Mouse (Mus musculus) layer of hippocampus, postnatal 14 days (tissue): ENCODE data around the gene H1f0. TPM values are rescaled to one million over a fixed set of nuclear protein-coding genes. Genes with fewer than 3 reads are reported as not detected.
"Not testable (repeated sequence)": the region's sequence is repeated elsewhere in the genome, so short reads cannot be mapped to it uniquely, and the experiment has no call there.

Source experiments
- DNase-seq, 2 experiments: peaks; one replicate each; pipeline ENCODE4 v3.0.0; 2021 to 2022; ENCODE audit warnings: low spot score in 2 of 2, mixed read lengths in 1 of 2
- total RNA-seq, 2 experiments: library from RNA; stranded (reverse); gene quantifications; 2 replicates each; pipeline ENCODE4 v1.2.3; 2021

Gene H1f0
- total RNA-seq, 2 experiments from 2014 or later, result 88.8 to 94.3 TPM

DNA sequence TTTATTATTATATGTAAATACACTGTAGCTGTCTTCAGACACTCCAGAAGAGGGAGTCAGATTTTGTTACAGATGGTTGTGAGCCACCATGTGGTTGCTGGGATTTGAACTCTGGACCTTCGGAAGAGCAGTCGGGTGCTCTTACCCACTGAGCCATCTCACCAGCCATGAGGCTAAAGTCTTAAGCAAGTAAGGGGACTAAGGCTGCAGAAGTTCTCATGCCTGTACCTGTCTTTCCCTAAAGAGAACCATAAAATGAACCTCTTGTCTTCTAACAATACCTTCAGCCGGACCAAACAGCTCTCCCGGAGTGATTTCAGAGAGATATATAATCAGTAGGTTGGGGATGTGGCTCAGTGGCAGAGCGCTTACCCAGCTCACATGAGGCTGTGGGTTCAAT lies 3.7 kb downstream of the H1f0 start:
- not testable (repeated sequence) for DNase-seq

DNA sequence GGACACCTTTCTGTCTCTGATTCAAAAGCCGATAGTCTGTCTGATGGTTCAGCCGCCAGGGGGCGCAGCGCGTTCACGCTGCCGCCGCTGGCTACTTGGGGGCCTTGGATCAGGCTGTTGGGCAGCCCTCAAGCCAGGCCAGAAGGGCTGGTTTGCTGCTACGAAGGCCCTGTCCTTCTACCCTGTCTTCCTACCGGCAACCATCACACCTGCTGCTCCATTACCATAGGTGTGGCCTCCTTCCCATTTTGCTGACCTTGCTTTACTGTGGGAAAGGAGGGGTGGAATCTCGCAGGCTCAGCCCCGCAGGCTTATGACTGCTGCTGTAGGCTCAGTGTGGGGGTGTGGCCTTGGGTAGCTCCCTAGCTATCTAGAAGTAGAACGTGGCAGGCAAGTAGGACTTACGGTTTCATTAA lies 9.7 kb downstream of the H1f0 start:
- no peak for DNase-seq

DNA sequence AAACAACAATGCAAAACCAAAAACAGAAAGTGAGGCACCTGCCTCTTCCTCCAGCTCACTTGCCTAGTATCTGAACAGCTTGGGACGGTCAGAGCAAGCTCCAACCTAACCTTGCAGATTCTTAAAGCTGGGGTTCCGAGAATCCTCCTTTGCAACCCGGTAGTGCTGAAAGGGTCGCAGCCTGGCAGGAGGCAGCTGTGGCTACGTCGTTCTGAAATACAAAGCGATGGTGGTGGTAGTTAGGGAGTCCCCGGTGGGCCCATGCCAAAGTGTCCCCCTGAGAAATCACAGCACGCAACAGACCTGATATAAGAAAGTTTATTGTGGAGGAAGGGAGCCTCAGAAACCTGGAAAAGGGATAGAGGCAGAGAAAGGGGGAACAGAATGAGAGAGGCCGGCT lies 10.1 kb downstream of the H1f0 start:
- DNase-seq, result no peak

- DNase-seq, result peak in 1 of 2 experiments; percentile 58
Observed at GRCm38 (mm10) chr15:79038853-79039252, 10.6 kb downstream of the H1f0 start.

DNA sequence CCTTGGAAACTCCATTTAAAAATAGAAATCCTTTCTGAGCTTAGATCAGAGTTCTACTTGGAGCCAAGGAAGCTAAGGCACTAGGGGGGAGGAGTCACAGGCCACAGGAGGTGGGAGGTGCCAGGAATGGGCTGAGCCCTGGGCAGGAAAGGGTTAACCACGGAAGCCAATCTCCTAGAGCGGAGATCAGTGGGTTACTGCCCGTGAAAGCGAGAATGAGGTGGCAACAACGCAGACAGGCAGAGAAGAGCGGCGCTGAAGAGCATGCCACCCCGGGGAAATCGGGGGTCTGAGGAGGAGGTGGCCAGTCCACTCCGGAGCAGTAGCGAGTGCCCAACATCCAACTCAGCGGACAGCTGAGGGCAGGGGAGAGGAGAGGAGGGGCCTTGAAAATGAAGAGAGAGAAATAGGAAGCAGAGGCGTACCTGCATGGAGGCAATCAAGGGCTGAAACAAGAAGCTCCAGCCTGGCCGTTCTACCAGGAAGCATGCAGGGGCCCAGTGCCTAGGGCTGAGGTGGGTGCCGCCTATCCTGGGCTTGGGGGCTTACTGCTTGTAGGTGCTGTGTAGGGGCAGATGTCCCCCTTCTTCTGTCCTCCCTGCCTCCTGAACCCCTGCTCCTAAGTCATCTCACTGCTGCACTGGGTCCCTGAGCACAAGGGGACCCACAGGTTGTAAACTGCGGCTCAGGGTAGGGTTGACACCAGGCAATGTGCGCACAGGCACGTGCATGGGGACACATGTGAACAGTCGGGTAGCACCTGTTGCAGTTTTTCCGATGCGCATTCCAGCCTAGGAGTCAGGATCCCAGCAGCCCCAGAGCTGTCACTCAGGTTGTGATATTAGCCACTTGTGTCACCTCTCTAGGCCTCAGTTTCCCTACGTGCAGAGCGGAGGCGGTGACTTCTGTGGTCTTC lies 12.5 kb downstream of the H1f0 start:
- no peak for DNase-seq

DNA sequence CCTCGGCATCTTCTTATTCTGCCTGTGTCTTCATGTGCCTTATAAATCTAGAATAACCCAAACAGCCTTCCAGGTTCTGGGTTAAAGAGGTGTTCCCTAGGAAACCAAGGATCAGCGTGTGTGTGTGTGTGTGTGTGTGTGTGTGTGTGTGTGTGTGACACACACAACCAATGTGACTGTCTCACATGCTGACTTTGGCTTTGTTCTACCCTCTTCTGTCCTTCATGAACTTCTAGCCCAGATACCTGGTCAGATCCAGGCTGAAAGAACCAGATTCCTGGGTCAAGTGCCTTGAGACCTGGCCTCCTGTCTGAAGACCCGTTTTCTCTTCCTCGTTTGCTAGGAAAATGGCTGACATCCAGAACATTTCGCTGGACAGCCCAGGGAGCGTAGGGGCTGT lies 13.3 kb downstream of the H1f0 start, which contains the start of gene Galr3:
Galr3 (plus strand) TSS at position 301 of the 400 bp plus-strand sequence.
- no peak for DNase-seq

GRCm38 (mm10) chr15:79042721-79043491 lies 14.7 kb downstream of the H1f0 start:
- DNase-seq, result no peak

DNA sequence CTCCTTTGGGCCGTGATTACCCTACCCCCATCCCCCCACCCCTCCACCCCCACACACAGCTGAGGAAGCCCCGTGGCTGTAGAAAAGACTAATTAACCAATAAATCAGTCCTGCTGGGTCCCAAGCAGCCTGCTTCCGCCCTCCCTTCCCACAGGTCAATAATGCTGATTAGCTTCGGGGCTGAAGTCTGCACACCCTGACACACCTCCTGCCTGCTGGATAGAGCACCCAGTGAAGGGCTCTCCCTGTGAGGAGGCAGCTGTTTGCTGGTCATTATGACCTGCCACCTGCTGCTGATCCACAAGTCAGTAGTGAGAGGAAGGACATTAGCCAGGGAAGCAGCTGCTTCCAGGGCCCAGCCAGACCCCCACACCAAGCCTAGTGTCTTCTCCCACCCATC lies 16.6 kb downstream of the H1f0 start:
- no peak for DNase-seq

GRCm38 (mm10) chr15:79048186-79048585 lies 19.9 kb downstream of the H1f0 start:
- no peak for DNase-seq

GRCm38 (mm10) chr15:79050160-79050845 lies 22.1 kb downstream of the H1f0 start:
- no peak for DNase-seq

- DNase-seq, result no peak
Observed at GRCm38 (mm10) chr15:79050964-79051363, 22.7 kb downstream of the H1f0 start.

DNA sequence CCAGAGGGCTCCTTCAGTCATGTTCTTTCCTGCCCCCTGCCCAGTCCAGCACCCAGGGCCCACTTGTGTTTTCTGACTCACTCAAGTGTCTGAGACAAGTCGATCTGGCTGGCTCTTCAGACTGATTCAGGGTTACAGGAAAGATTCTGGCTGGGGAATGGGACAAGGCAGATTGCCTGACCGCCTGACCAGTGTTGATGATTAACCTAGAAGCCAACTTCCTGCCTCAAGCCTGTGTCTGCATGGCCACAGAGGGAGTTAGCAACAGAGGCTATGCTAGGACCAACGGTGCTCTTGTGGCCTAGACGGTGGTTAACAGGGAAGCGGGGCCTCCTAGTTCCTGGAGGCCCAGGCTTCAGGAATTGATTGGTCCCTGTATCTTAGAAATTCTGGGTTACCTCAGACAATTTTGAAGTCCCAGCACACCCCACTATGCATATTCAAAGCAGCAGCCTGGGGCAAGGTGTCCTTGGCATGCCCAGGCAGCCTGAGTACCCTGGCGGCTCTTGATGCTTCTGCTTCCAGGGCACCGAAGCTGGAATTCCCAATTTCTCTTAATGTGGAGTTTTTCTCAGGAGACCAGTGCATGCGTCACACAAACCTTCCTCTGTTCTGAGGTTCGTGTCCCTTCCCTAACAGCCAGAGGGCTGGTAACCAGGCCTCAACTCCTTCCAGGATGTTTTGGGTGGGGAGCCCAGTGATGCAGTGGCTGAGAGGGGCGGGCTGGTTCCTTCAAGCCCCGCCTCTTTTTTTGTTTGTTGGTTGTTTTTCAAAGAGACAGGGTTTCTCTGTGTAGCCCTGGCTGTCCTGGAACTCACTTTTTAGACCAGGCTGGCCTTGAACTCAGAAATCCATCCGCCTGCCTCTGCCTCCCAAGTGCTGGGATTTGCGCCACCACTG lies 23.5 kb downstream of the H1f0 start:
- no peak for DNase-seq

DNA sequence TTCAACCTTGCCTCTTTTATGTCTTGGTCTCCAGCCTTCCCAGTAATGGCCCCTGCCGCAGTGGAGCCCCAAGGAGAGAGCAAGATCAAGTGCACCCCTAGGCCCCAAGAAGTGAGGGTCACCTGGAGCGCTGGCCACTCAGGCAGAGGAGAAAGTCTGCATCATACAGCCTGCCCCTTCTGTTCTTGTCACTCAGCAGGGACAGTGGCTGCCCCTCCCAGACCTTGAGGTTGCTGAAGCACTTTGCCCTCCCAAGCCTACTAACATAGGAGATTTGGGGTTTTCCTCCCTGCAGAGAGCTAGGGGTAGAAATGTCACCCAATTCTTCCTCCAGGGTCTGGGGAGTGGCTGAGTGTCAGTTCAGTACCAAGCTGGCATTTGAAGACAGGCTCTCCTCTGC lies 24.1 kb downstream of the H1f0 start:
- DNase-seq, result no peak

DNA sequence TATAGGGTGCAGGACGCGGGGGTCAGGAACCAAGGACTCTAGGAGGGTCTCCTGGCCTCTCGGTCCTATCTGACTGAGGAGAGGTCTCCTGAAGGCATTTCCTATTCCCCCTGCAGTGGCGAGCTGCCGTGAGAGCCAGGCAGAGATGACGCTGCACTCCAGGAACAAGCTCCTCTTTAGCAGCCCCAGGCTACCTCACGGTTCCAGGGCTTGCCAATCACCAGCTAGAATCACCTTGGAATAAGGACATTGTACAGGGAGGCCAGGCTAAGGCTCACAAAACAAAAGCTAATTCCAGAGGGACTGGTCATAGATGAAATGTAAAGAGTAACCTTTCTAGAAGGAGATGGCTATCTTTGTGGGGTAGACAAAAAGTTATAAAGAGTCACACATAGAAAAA lies 28.4 kb downstream of the H1f0 start:
- no peak for DNase-seq

DNA sequence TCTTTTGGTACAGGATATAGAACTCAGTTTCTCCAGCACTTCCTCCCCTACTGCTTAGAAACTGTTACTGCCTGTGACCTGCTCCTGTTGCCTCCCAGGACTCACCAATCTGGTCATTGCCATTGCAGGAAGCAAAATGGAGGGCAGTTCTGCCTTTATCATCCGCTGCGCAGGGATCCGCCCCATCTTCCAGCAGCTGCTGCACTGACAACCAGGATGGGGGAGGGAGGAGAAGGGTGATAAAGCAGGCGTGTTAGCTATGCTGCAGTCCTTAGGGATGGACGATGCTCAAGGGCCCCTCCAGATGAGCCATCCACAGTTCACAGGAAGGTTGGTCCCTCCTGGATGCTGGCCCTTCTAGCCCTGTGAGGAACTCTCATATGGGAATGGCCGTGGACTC lies 29.6 kb downstream of the H1f0 start:
- DNase-seq, result no peak

DNA sequence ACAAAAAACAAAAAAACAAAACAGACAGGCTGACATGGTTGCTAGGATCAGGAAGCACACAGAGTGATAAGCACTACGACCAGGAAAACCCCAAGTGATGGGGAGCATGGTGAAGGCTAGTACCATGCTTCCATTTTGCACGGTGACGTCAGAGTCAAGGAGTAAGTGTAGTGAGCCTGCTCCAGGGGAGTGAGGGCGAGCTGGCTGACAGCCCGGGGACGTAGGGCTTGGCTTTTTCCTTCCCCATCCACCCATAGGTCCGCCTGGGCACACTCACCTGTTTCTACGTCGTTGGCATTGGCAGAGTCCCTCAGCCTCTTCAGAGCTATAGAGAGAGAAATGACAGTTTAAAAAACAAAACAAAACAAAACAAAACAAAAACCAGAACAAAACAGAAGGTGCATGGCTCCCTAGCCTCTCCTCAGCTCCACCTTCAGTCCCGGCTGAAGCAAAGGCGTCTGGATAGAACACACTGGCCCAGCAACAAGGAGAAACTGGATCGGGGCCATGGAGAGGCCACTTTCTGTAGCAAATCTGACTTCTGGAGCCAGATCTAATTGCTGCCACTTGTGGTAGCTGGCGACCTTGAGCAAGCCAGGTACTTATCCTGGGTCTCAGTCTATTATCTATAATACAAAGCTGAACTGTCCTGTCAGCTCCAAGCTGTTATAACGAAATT lies 32.8 kb downstream of the H1f0 start:
- DNase-seq, result no peak

DNA sequence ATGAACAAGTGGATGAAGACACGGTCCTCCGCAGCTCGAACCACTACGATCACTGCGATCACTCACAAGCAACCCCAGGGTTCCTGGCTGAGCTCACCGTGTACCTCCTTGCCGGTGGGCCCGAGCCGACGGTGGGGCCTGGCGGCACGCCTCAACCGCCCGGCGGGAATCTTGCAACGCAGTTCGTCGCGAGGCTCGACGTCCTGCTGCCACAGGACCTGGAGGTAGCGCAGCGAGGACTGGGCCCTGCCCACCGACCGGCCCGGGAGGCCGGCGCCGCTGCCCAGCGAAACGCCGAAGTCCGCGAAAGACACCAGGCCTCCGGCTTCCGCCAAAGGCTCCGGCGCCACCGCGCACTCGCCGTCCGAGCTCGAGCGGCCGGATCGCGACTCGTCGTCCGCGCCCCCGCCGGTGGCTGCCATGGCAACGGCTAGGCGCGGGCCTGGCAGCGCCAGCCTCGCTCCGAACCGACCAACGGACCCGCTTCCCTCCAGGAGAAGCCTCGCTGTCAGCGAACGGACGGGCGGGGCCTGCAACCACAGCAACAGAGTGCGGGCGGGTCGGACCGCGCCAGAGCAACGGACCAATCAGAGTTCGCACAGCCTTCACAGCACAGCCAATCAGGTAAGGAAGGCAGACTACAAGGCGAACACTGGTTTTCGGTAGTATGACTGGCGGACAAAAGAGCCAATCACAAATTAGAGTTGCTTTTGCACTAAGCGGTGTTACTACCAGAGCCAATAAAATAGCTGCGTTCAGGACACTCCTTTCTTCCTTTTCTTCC lies 34.3 kb downstream of the H1f0 start, which contains the start of gene Ankrd54:
Ankrd54 (minus strand) TSS at position 518 of the 784 bp plus-strand sequence.
- peak; percentile 98 to 99 for DNase-seq

DNA sequence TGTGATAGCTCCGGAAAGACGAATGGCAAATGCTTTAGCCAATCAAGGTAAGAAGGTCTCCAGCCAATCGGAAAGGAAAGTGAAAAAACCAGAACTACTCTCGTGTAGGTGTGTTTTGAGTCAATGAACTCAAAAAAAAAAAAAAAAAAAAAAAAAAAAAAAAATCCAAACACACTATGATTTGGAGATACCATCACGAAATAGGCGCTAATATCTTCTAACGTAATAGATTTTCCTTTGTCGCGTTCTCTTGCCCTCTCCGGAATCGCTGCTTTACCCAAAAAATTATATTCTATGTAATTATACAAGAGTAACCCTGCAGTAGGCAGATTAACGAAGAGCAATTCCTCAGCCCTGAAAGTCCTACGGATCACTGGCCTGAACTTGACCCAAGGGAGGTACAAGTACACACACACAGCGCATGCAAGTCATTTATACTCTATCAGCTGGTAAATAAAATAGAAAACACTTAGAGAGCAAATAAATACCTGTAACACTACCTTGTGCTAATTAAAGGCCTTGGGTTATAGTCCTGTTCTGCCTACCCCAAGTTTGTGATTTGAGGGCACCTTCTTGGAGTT lies 35.0 kb downstream of the H1f0 start:
- no peak for DNase-seq
